Mouse (Mus musculus): ENCODE data around the gene Syt1. TPM values are rescaled to one million over a fixed set of nuclear protein-coding genes. Genes with fewer than 3 reads are reported as not detected.

Syt1 gene
- polyA plus RNA-seq, 1 experiment from 2014 or later: 130 TPM

DNA sequence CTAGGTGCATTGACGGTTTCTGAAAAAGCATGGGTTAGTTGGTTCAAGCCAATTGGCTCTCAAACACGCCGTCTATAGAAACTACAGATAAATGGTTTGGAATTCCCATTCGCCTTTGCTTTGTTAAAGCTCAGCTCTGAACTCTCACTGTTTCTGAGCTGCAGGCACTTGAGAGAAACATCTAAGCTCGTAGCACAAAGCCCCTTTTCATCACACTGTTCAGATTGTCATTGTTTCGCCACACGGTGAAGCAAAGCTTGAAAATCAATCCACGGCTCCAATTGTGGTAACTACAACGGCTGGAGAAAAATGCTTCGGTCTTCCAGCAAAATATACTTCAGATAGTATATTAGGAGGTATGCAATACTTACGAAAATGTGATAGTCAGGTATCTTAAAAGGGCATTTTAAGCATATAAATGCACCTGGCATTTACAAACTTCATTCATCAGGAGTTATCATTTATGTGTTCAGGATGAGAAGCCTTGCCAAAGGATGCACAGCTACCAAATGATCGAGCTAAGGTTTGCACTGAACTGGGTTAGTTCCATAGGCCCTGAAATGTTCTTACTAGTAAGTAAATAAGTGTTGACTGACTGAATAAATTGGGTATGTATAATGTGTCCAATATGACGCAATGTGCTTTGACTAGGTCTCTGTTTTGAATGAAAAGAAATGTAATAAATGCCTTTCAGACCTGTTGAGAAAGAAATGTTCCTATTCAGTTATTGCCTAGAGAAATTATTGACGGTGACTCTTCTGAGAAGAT lies 309.2 kb downstream of the Syt1 start:
- H3K36me3 ChIP-seq (ENCODE audit: control insufficient read depth, insufficient read depth, low read length): no peaks in the 10 kb centered on the region
- H3K9me3 ChIP-seq (ENCODE audit: control insufficient read depth, low read length): no peaks in the 10 kb centered on the region
- no peak overlapping the region for H3K9ac ChIP-seq (replicated peaks; ENCODE audit: low read depth, low read length)
- H3K4me2 ChIP-seq (ENCODE audit: low read depth, low read length): no peak overlapping the region; the same call in 1 of the 2 replicates
- peak; percentile 41; the same call in 1 of the 2 replicates for ATAC-seq (ENCODE audit: low read depth)
- H3K4me3 ChIP-seq (ENCODE audit: low read depth, low read length): no peak overlapping the region
- 17% methylated on average over 14 of the region's 14 CpGs for WGBS
- peak overlapping the region; percentile 25; the same call in 1 of the 2 replicates for H3K27ac ChIP-seq (ENCODE audit: low read depth, low read length)
- no peaks in the 10 kb centered on the region for H3K27me3 ChIP-seq (ENCODE audit: control insufficient read depth, insufficient read depth, low read length)
- H3K4me1 ChIP-seq (ENCODE audit: control insufficient read depth, insufficient read depth, low read length): no peaks in the 10 kb centered on the region

DNA sequence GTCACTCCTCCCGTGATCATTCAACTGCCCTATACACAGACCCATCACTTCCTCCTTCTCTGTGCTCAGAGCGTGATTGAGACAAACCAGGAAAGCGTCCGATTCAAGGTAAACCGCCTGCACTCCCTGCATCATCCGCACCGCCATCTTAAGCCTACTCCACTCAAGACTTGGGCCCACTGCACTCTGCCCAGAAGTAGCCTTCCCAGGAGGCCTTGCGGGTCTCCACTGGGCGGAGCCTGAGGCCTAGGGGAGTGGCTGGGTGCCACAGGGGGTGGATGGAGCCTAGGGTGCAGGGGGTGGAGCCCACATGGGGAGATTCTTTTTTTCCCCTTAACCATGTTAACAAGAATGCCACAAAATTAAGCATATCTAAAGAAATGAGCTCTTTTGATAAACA lies 310.8 kb downstream of the Syt1 start, which contains the start of gene Gm5136:
TSS of gene Gm5136 (minus strand) at position 215 of the 400 bp plus-strand sequence.
- no peaks in the 10 kb centered on the region for H3K27me3 ChIP-seq (ENCODE audit: control insufficient read depth, insufficient read depth, low read length)
- H3K4me2 ChIP-seq (ENCODE audit: low read depth, low read length): no peak within 1 kb of the TSS
- 97% methylated on average over 9 of the region's 9 CpGs for WGBS
- H3K27ac ChIP-seq (ENCODE audit: low read depth, low read length): no peak within 1 kb of the TSS
- ATAC-seq (ENCODE audit: low read depth): no peak
- no peaks in the 10 kb centered on the region for H3K4me1 ChIP-seq (ENCODE audit: control insufficient read depth, insufficient read depth, low read length)
- no peak within 1 kb of the TSS for H3K9ac ChIP-seq (replicated peaks; ENCODE audit: low read depth, low read length)
- H3K9me3 ChIP-seq (ENCODE audit: control insufficient read depth, low read length): no peaks in the 10 kb centered on the region
- no peak within 1 kb of the TSS for H3K4me3 ChIP-seq (ENCODE audit: low read depth, low read length)
- no peaks in the 10 kb centered on the region for H3K36me3 ChIP-seq (ENCODE audit: control insufficient read depth, insufficient read depth, low read length)

DNA sequence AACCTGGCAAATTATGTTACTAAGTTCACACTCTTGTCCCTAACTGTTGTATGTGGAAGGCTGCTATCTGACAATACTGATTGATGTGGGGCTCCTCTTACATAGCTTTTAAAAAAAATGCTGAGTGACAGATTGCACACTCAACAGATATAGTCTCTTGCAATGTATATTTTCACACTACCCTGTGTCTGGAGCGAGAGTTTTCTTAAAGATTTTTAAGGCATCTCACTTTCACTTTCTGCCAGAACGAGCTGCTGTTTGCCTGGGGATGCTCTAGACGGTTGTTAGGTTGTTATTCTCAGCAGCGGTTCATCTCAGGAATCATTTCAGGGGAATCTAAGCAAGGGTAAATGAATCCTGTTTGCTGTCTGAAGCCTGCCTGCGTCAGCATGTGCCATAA lies 313.7 kb downstream of the Syt1 start:
- no peaks in the 10 kb centered on the region for H3K9me3 ChIP-seq (ENCODE audit: control insufficient read depth, low read length)
- H3K36me3 ChIP-seq (ENCODE audit: control insufficient read depth, insufficient read depth, low read length): no peaks in the 10 kb centered on the region
- no peak overlapping the region for H3K9ac ChIP-seq (replicated peaks; ENCODE audit: low read depth, low read length)
- no peaks in the 10 kb centered on the region for H3K27me3 ChIP-seq (ENCODE audit: control insufficient read depth, insufficient read depth, low read length)
- ATAC-seq (ENCODE audit: low read depth): no peak
- no peaks in the 10 kb centered on the region for H3K4me1 ChIP-seq (ENCODE audit: control insufficient read depth, insufficient read depth, low read length)
- H3K4me3 ChIP-seq (ENCODE audit: low read depth, low read length): no peak overlapping the region
- no peak overlapping the region for H3K4me2 ChIP-seq (ENCODE audit: low read depth, low read length)
- WGBS: 57% methylated on average over 5 of the region's 5 CpGs
- no peak overlapping the region for H3K27ac ChIP-seq (ENCODE audit: low read depth, low read length)

DNA sequence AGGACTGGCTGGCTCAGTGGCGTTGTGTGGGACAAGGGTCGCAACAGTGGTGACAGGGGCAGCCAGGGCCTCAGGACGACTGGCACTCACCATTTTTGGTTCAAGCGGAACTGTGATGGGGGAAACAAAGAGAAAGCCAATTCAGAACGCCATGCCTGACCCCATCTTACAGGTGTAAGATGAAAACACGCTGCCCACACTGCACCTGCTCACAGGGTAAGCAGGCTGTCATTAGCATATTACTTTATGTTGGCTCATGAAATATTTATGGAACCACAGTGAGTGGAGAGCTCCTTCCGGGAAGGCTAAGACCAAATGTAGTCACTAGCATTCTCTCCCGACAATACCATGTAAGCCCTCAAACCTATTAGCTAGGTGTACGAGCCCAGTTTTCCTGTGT lies 319.8 kb downstream of the Syt1 start:
- no peak overlapping the region for H3K27ac ChIP-seq (ENCODE audit: low read depth, low read length)

DNA sequence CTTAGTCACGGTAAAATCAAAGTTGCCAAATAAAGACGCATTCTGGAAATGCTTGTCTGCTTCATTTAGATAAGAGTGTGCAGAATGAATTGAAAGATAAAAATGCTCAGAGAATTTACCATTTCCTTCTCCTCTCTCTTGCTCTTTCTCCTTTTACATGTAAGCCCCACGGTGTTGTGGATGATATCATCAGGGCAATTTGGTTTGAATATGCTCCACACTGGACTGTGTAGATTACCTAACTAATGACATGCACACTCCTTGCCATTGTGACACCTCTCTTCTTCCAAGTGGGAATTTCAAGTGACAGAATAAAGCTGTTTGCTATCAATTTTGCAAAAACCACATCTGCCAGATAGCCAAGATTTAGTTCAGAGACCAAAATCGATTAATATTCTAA lies 324.1 kb downstream of the Syt1 start:
- H3K27ac ChIP-seq (ENCODE audit: low read depth, low read length): no peak overlapping the region
- no peak overlapping the region for H3K4me2 ChIP-seq (ENCODE audit: low read depth, low read length)
- no peak overlapping the region for H3K9ac ChIP-seq (replicated peaks; ENCODE audit: low read depth, low read length)
- no peaks in the 10 kb centered on the region for H3K36me3 ChIP-seq (ENCODE audit: control insufficient read depth, insufficient read depth, low read length)
- ATAC-seq (ENCODE audit: low read depth): no peak
- H3K27me3 ChIP-seq (ENCODE audit: control insufficient read depth, insufficient read depth, low read length): no peaks in the 10 kb centered on the region
- WGBS: 74% methylated on average over 4 of the region's 4 CpGs
- no peaks in the 10 kb centered on the region for H3K4me1 ChIP-seq (ENCODE audit: control insufficient read depth, insufficient read depth, low read length)
- no peak overlapping the region for H3K4me3 ChIP-seq (ENCODE audit: low read depth, low read length)
- no peaks in the 10 kb centered on the region for H3K9me3 ChIP-seq (ENCODE audit: control insufficient read depth, low read length)

More for the DNA sequence above, 319.8 kb downstream of the Syt1 start:
- WGBS: 48% methylated on average over 9 of the region's 9 CpGs
- ATAC-seq (ENCODE audit: low read depth): peak; percentile 68; the same call in 1 of the 2 replicates
- no peaks in the 10 kb centered on the region for H3K9me3 ChIP-seq (ENCODE audit: control insufficient read depth, low read length)
- no peaks in the 10 kb centered on the region for H3K36me3 ChIP-seq (ENCODE audit: control insufficient read depth, insufficient read depth, low read length)
- H3K9ac ChIP-seq (replicated peaks; ENCODE audit: low read depth, low read length): no peak overlapping the region
- no peaks in the 10 kb centered on the region for H3K4me1 ChIP-seq (ENCODE audit: control insufficient read depth, insufficient read depth, low read length)
- H3K4me2 ChIP-seq (ENCODE audit: low read depth, low read length): no peak overlapping the region
- H3K27me3 ChIP-seq (ENCODE audit: control insufficient read depth, insufficient read depth, low read length): no peaks in the 10 kb centered on the region
- H3K4me3 ChIP-seq (ENCODE audit: low read depth, low read length): no peak overlapping the region

DNA sequence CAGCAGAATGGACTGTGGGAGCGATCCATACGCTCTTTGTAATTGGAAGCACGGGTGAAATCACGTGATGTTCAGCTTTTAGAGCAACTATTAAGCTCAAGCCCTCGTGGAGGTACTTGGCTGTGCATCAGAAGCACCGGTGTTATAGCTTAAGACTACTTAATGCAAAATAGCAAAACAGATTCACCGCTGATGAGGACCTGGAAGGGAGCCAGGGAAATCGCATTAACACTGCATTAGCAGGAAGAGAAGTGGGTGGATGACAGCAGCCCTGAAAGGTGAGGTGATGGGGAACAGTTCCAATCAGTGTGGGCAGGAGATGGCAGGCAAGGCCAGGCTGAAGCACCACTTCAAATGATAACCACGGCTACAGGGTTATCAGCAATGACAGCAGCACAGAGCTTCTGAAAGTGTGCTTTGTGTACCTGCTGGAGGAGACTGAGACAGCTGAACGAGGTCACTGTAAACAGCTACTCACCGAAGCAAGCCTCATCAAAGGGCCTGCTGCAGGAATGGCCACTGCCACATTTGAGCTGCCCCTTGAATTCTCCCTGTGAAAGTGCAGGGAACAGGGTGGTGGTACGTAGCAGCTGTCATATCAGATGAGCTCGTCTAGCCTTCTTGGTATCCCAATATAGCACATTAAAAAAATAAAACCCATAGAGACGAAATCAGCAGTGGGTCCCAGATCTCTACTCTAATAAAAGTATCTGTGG lies 330.9 kb downstream of the Syt1 start:
- 57% methylated on average over 14 of the region's 14 CpGs for WGBS
- Histone ChIP-seq H3K9me3 (ENCODE audit: control insufficient read depth, low read length) (no peaks in the 10 kb centered on the region), H3K27ac (ENCODE audit: low read depth, low read length) (no peak overlapping the region; the same call in 1 of the 2 replicates), H3K4me1 (ENCODE audit: control insufficient read depth, insufficient read depth, low read length) (peaks cover 3% of the 10 kb centered on the region; the same call in 1 of the 2 replicates), H3K36me3 (ENCODE audit: control insufficient read depth, insufficient read depth, low read length) (no peaks in the 10 kb centered on the region), H3K27me3 (ENCODE audit: control insufficient read depth, insufficient read depth, low read length) (no peaks in the 10 kb centered on the region), H3K4me3 (ENCODE audit: low read depth, low read length) (no peak overlapping the region), H3K9ac (replicated peaks; ENCODE audit: low read depth, low read length) (no peak overlapping the region), H3K4me2 (ENCODE audit: low read depth, low read length) (no peak overlapping the region)
- ATAC-seq (ENCODE audit: low read depth): peak; percentile 77

DNA sequence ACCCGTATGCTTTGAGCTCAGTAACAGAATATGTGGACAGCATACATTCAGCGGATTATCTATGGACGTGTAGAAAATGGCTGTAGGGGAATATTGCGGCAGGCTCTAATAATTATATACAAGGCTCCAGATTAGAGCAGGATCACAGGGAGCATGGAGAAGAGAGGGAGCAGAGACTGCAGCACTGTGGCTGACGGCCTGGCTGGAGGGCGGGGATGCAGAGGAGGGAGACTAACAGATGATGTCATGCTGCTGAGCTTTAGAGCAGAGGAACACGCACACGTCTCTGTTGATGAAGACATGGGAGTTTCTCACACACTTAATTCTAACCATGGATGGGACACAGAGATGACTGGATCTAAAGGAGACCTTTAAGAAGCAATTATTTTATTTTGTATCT lies 333.7 kb downstream of the Syt1 start:
- peaks cover 3% of the 10 kb centered on the region; the same call in 1 of the 2 replicates for H3K4me1 ChIP-seq (ENCODE audit: control insufficient read depth, insufficient read depth, low read length)
- 90% methylated on average over 8 of the region's 8 CpGs for WGBS
- no peak overlapping the region for H3K4me3 ChIP-seq (ENCODE audit: low read depth, low read length)
- no peaks in the 10 kb centered on the region for H3K27me3 ChIP-seq (ENCODE audit: control insufficient read depth, insufficient read depth, low read length)
- H3K27ac ChIP-seq (ENCODE audit: low read depth, low read length): no peak overlapping the region
- no peaks in the 10 kb centered on the region for H3K36me3 ChIP-seq (ENCODE audit: control insufficient read depth, insufficient read depth, low read length)
- no peaks in the 10 kb centered on the region for H3K9me3 ChIP-seq (ENCODE audit: control insufficient read depth, low read length)
- ATAC-seq (ENCODE audit: low read depth): no peak
- H3K9ac ChIP-seq (replicated peaks; ENCODE audit: low read depth, low read length): no peak overlapping the region
- H3K4me2 ChIP-seq (ENCODE audit: low read depth, low read length): no peak overlapping the region

DNA sequence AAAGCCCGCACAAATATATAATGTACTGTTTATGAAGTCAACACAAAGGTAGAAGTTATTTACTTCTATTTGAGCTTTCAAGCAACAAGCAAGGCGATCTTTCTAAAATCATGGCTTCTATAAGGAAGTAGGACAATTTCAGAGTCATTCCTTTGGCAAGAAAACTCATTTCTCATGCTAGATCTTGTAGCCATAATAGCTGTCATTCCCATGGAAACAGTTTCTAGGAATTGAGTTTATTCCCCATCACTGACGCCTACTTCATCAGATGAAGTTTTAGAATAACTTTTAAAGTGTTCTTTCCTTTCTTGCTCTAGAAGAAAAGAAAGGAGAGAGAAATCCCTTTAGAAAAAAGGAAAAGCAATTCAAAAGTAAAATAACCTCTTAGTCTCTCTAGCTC lies 341.8 kb downstream of the Syt1 start:
- no peak overlapping the region for H3K4me3 ChIP-seq (ENCODE audit: low read depth, low read length)
- no peak overlapping the region for H3K9ac ChIP-seq (replicated peaks; ENCODE audit: low read depth, low read length)
- WGBS: 93% methylated on average over 3 of the region's 3 CpGs
- no peaks in the 10 kb centered on the region for H3K36me3 ChIP-seq (ENCODE audit: control insufficient read depth, insufficient read depth, low read length)
- H3K9me3 ChIP-seq (ENCODE audit: control insufficient read depth, low read length): no peaks in the 10 kb centered on the region
- H3K4me1 ChIP-seq (ENCODE audit: control insufficient read depth, insufficient read depth, low read length): no peaks in the 10 kb centered on the region
- H3K27me3 ChIP-seq (ENCODE audit: control insufficient read depth, insufficient read depth, low read length): no peaks in the 10 kb centered on the region
- H3K4me2 ChIP-seq (ENCODE audit: low read depth, low read length): no peak overlapping the region
- no peak overlapping the region for H3K27ac ChIP-seq (ENCODE audit: low read depth, low read length)
- ATAC-seq (ENCODE audit: low read depth): no peak

DNA sequence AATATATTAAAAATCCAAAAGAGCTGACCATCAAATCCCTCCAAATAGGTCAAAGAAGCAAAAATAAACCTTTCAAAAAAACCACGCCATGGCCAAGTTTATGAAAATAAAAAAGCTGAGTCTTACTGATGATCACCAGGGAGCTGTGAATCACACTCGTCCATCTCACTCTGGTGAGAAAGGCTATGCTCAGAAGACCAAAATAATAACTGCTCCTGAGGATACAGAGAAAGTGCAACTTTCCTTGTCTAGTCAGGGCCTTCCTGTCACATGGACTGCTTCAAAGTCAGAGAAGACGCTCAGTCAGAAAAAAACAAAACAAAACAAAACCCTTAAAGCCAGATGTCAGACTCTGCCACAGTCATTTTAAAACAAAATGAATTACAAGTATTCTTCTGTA lies 350.5 kb downstream of the Syt1 start:
- no peak for ATAC-seq (ENCODE audit: low read depth)
- Histone ChIP-seq H3K4me3 (ENCODE audit: low read depth, low read length) (no peak overlapping the region), H3K4me1 (ENCODE audit: control insufficient read depth, insufficient read depth, low read length) (no peaks in the 10 kb centered on the region), H3K36me3 (ENCODE audit: control insufficient read depth, insufficient read depth, low read length) (no peaks in the 10 kb centered on the region), H3K9ac (replicated peaks; ENCODE audit: low read depth, low read length) (no peak overlapping the region), H3K27me3 (ENCODE audit: control insufficient read depth, insufficient read depth, low read length) (no peaks in the 10 kb centered on the region), H3K27ac (ENCODE audit: low read depth, low read length) (no peak overlapping the region), H3K9me3 (ENCODE audit: control insufficient read depth, low read length) (no peaks in the 10 kb centered on the region), H3K4me2 (ENCODE audit: low read depth, low read length) (no peak overlapping the region)
- WGBS: 69% methylated on average over 3 of the region's 3 CpGs

Measured in neural tube, embryonic 14.5 days (tissue).